Mouse (Mus musculus): ENCODE measurements around the gene Inhbe. TPM values are rescaled to one million over a fixed set of nuclear protein-coding genes. Genes with fewer than 3 reads are reported as not detected.

Inhbe gene
- polyA plus RNA-seq, 1 experiment from 2014 or later: 0.04 TPM

GRCm38 (mm10) chr10:127369834-127370820 lies 15.9 kb upstream of the Inhbe start, which contains the start of gene Inhbc:
TSS of gene Inhbc (minus strand) at chr10:127370431.
- Histone ChIP-seq H3K9ac (replicated peaks; ENCODE audit: low read length) (no peak within 1 kb of the TSS), H3K27ac (replicated peaks; ENCODE audit: low read depth, low read length) (no peak within 1 kb of the TSS), H3K9me3 (ENCODE audit: control insufficient read depth, low read length) (no peaks in the 10 kb centered on the region), H3K4me3 (replicated peaks; ENCODE audit: low read depth, low read length) (no peak within 1 kb of the TSS), H3K4me1 (ENCODE audit: control insufficient read depth, insufficient read depth, low read length) (no peaks in the 10 kb centered on the region), H3K4me2 (ENCODE audit: low read length) (no peak within 1 kb of the TSS), H3K27me3 (ENCODE audit: control insufficient read depth, insufficient read depth, low read length) (no peaks in the 10 kb centered on the region), H3K36me3 (ENCODE audit: control insufficient read depth, insufficient read depth, low read length) (no peaks in the 10 kb centered on the region)
- WGBS: 80% methylated on average over 22 of the region's 22 CpGs
- DNase-seq (no peak), ATAC-seq (ENCODE audit: low FRiP score, low TSS enrichment) (no peak)

- DNase-seq (no peak), ATAC-seq (ENCODE audit: low FRiP score, low TSS enrichment) (no peak)
- Histone ChIP-seq H3K9ac (replicated peaks; ENCODE audit: low read length) (no peak overlapping the region), H3K9me3 (ENCODE audit: control insufficient read depth, low read length) (no peaks in the 10 kb centered on the region), H3K27me3 (ENCODE audit: control insufficient read depth, insufficient read depth, low read length) (no peaks in the 10 kb centered on the region), H3K36me3 (ENCODE audit: control insufficient read depth, insufficient read depth, low read length) (no peaks in the 10 kb centered on the region), H3K27ac (replicated peaks; ENCODE audit: low read depth, low read length) (no peak overlapping the region), H3K4me1 (ENCODE audit: control insufficient read depth, insufficient read depth, low read length) (no peaks in the 10 kb centered on the region), H3K4me3 (replicated peaks; ENCODE audit: low read depth, low read length) (no peak overlapping the region), H3K4me2 (ENCODE audit: low read length) (no peak overlapping the region)
- 82% methylated on average over 2 of the region's 2 CpGs for WGBS
These were observed 14.1 kb upstream of the Inhbe start for GRCm38 (mm10) chr10:127368273-127368672.

- DNase-seq (no peak), ATAC-seq (ENCODE audit: low FRiP score, low TSS enrichment) (no peak)
- WGBS: 71% methylated on average over 5 of the region's 5 CpGs
- H3K36me3 ChIP-seq (ENCODE audit: control insufficient read depth, insufficient read depth, low read length): no peaks in the 10 kb centered on the region
- no peaks in the 10 kb centered on the region for H3K9me3 ChIP-seq (ENCODE audit: control insufficient read depth, low read length)
- H3K4me1 ChIP-seq (ENCODE audit: control insufficient read depth, insufficient read depth, low read length): no peaks in the 10 kb centered on the region
- H3K4me2 ChIP-seq (ENCODE audit: low read length): no peak overlapping the region
- no peak overlapping the region for H3K4me3 ChIP-seq (replicated peaks; ENCODE audit: low read depth, low read length)
- no peak overlapping the region for H3K9ac ChIP-seq (replicated peaks; ENCODE audit: low read length)
- H3K27me3 ChIP-seq (ENCODE audit: control insufficient read depth, insufficient read depth, low read length): no peaks in the 10 kb centered on the region
- H3K27ac ChIP-seq (replicated peaks; ENCODE audit: low read depth, low read length): no peak overlapping the region
These were observed 12.9 kb upstream of the Inhbe start for GRCm38 (mm10) chr10:127367116-127367515.

- WGBS: 84% methylated on average over 3 of the region's 3 CpGs
- no peaks in the 10 kb centered on the region for H3K9me3 ChIP-seq (ENCODE audit: control insufficient read depth, low read length)
- no peak for DNase-seq
These were observed 6.5 kb upstream of the Inhbe start for GRCm38 (mm10) chr10:127360714-127361113.

GRCm38 (mm10) chr10:127355336-127355735 lies 1.1 kb upstream of the Inhbe start:
- Histone ChIP-seq H3K4me1 (ENCODE audit: control insufficient read depth, insufficient read depth, low read length) (0 out of 2 replicates have a peak, but pooled peaks cover 6% of the 10 kb centered on the region), H3K27me3 (ENCODE audit: control insufficient read depth, insufficient read depth, low read length) (no peaks in the 10 kb centered on the region), H3K27ac (replicated peaks; ENCODE audit: low read depth, low read length) (no peak overlapping the region), H3K9me3 (ENCODE audit: control insufficient read depth, low read length) (no peaks in the 10 kb centered on the region), H3K9ac (replicated peaks; ENCODE audit: low read length) (no peak overlapping the region), H3K36me3 (ENCODE audit: control insufficient read depth, insufficient read depth, low read length) (no peaks in the 10 kb centered on the region), H3K4me2 (ENCODE audit: low read length) (no peak overlapping the region), H3K4me3 (replicated peaks; ENCODE audit: low read depth, low read length) (no peak overlapping the region)
- WGBS: 46% methylated on average over 10 of the region's 10 CpGs
- ATAC-seq (ENCODE audit: low FRiP score, low TSS enrichment): no peak
- no peak for DNase-seq

More at GRCm38 (mm10) chr10:127360714-127361113, 6.5 kb upstream of the Inhbe start:
- Histone ChIP-seq H3K4me3 (replicated peaks; ENCODE audit: low read depth, low read length) (no peak overlapping the region), H3K4me2 (ENCODE audit: low read length) (no peak overlapping the region), H3K9ac (replicated peaks; ENCODE audit: low read length) (no peak overlapping the region), H3K27ac (replicated peaks; ENCODE audit: low read depth, low read length) (no peak overlapping the region), H3K4me1 (ENCODE audit: control insufficient read depth, insufficient read depth, low read length) (no peaks in the 10 kb centered on the region), H3K36me3 (ENCODE audit: control insufficient read depth, insufficient read depth, low read length) (no peaks in the 10 kb centered on the region), H3K27me3 (ENCODE audit: control insufficient read depth, insufficient read depth, low read length) (no peaks in the 10 kb centered on the region)
- no peak for ATAC-seq (ENCODE audit: low FRiP score, low TSS enrichment)

- 90% methylated on average over 11 of the region's 11 CpGs for WGBS
These were observed 1.4 kb downstream of the Inhbe start for GRCm38 (mm10) chr10:127352766-127353165.

GRCm38 (mm10) chr10:127352187-127352586 lies 2.0 kb downstream of the Inhbe start:
- 86% methylated on average over 9 of the region's 9 CpGs for WGBS
- Histone ChIP-seq H3K4me3 (replicated peaks; ENCODE audit: low read depth, low read length) (no peak overlapping the region), H3K9me3 (ENCODE audit: control insufficient read depth, low read length) (no peaks in the 10 kb centered on the region), H3K27me3 (ENCODE audit: control insufficient read depth, insufficient read depth, low read length) (no peaks in the 10 kb centered on the region), H3K27ac (replicated peaks; ENCODE audit: low read depth, low read length) (no peak overlapping the region), H3K36me3 (ENCODE audit: control insufficient read depth, insufficient read depth, low read length) (no peaks in the 10 kb centered on the region), H3K4me2 (ENCODE audit: low read length) (no peak overlapping the region), H3K9ac (replicated peaks; ENCODE audit: low read length) (no peak overlapping the region), H3K4me1 (ENCODE audit: control insufficient read depth, insufficient read depth, low read length) (0 out of 2 replicates have a peak, but pooled peaks cover 6% of the 10 kb centered on the region)
- DNase-seq (no peak), ATAC-seq (ENCODE audit: low FRiP score, low TSS enrichment) (no peak)

More at GRCm38 (mm10) chr10:127352766-127353165, 1.4 kb downstream of the Inhbe start:
- Histone ChIP-seq H3K4me1 (ENCODE audit: control insufficient read depth, insufficient read depth, low read length) (0 out of 2 replicates have a peak, but pooled peaks cover 6% of the 10 kb centered on the region), H3K27me3 (ENCODE audit: control insufficient read depth, insufficient read depth, low read length) (no peaks in the 10 kb centered on the region), H3K36me3 (ENCODE audit: control insufficient read depth, insufficient read depth, low read length) (no peaks in the 10 kb centered on the region), H3K4me3 (replicated peaks; ENCODE audit: low read depth, low read length) (no peak overlapping the region), H3K4me2 (ENCODE audit: low read length) (no peak overlapping the region), H3K9ac (replicated peaks; ENCODE audit: low read length) (no peak overlapping the region), H3K9me3 (ENCODE audit: control insufficient read depth, low read length) (no peaks in the 10 kb centered on the region), H3K27ac (replicated peaks; ENCODE audit: low read depth, low read length) (no peak overlapping the region)
- DNase-seq (no peak), ATAC-seq (ENCODE audit: low FRiP score, low TSS enrichment) (no peak)

- H3K9ac ChIP-seq (replicated peaks; ENCODE audit: low read length): no peak overlapping the region
- ATAC-seq (ENCODE audit: low FRiP score, low TSS enrichment) (no peak), DNase-seq (no peak)
- H3K4me1 ChIP-seq (ENCODE audit: control insufficient read depth, insufficient read depth, low read length): 0 out of 2 replicates have a peak, but pooled peaks cover 6% of the 10 kb centered on the region
- WGBS: 77% methylated on average over 8 of the region's 8 CpGs
- H3K27me3 ChIP-seq (ENCODE audit: control insufficient read depth, insufficient read depth, low read length): no peaks in the 10 kb centered on the region
- no peak overlapping the region for H3K4me3 ChIP-seq (replicated peaks; ENCODE audit: low read depth, low read length)
- no peak overlapping the region for H3K27ac ChIP-seq (replicated peaks; ENCODE audit: low read depth, low read length)
- H3K4me2 ChIP-seq (ENCODE audit: low read length): no peak overlapping the region
- H3K9me3 ChIP-seq (ENCODE audit: control insufficient read depth, low read length): no peaks in the 10 kb centered on the region
- H3K36me3 ChIP-seq (ENCODE audit: control insufficient read depth, insufficient read depth, low read length): no peaks in the 10 kb centered on the region
These were observed 2.5 kb downstream of the Inhbe start for GRCm38 (mm10) chr10:127351719-127352118.

- no peak for ATAC-seq (ENCODE audit: low FRiP score, low TSS enrichment)
- no peak overlapping the region for H3K27ac ChIP-seq (replicated peaks; ENCODE audit: low read depth, low read length)
- H3K9ac ChIP-seq (replicated peaks; ENCODE audit: low read length): no peak overlapping the region
- H3K4me1 ChIP-seq (ENCODE audit: control insufficient read depth, insufficient read depth, low read length): 0 out of 2 replicates have a peak, but pooled peaks cover 6% of the 10 kb centered on the region
- no peak for DNase-seq
- WGBS: 86% methylated on average over 8 of the region's 8 CpGs
- no peaks in the 10 kb centered on the region for H3K27me3 ChIP-seq (ENCODE audit: control insufficient read depth, insufficient read depth, low read length)
- H3K4me3 ChIP-seq (replicated peaks; ENCODE audit: low read depth, low read length): no peak overlapping the region
- H3K4me2 ChIP-seq (ENCODE audit: low read length): 0 out of 2 replicates have a peak overlapping the region, but pooled peaks have one; percentile 45
- H3K36me3 ChIP-seq (ENCODE audit: control insufficient read depth, insufficient read depth, low read length): no peaks in the 10 kb centered on the region
- H3K9me3 ChIP-seq (ENCODE audit: control insufficient read depth, low read length): no peaks in the 10 kb centered on the region
These were observed 3.0 kb downstream of the Inhbe start for GRCm38 (mm10) chr10:127351285-127351595.

All from midbrain, embryonic 14.5 days (tissue).